Mouse (Mus musculus): ENCODE results near the gene Mob2. TPM values are rescaled to one million over a fixed set of nuclear protein-coding genes. Genes with fewer than 3 reads are reported as not detected.

Gene Mob2
- total RNA-seq, 2 experiments from 2014 or later: 59.1 to 92.6 TPM

DNA sequence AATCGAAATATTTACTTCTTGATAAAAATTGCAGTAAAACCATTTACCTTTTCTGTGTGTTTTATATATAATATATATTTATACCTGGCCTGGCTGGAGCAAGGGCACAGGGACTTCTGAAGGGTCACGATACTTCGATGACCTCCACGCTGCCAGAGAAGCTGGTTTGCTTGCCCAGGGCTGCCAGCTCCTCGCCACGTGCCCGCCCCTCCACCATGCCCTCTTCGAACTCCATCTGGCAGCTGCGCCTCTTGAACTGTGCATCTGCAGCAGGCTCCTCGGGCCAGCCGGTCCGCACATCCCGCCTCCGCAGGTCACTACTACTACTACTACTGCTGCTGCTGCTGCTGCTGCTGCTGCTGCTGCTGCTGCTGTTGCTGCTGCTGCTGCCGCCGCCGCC lies 20.9 kb upstream of the Mob2 start:
- no peak for ATAC-seq (replicated peaks; ENCODE audit: low FRiP score, poor library complexity, severe bottlenecking)

DNA sequence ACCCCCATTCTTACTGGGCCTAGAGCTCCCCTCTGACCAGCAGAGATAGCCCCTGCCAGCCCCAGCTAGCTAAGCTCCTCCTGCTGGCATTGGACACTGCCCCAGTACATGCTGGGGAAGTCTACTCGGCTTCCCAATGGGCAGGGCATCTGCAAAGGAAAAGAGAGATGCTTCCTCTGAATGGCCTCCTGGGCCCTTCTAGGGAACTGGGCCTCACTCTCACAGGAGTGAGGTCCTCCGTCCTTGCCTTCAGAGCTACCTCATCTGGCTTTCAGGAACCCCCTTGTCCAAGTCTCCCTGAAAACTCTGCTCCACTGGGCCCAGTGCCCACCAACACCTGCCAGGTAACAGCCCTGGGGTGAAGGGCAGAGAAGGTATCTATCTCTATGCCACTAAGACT lies 20.0 kb upstream of the Mob2 start:
- ATAC-seq (replicated peaks; ENCODE audit: low FRiP score, poor library complexity, severe bottlenecking): no peak

DNA sequence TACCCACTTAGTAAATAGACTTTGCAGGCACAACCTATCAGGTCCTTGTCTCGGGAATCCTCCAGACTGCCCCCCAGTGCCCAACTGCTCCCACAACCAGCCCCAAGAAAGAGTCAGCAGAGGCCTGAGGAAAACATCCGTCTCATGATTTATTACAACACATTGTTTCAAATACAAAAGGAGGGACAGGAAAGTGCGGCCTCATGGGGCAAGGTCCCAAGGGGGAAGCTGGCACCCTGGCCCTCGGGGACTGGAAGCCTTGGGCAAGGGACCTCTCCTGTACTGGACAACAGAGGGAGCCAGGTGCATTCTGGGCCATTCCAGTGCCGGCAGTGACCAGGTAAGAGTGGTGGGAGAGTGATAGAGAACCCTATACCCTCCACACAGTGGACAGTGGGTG lies 18.5 kb upstream of the Mob2 start:
- no peak for ATAC-seq (replicated peaks; ENCODE audit: low FRiP score, poor library complexity, severe bottlenecking)

DNA sequence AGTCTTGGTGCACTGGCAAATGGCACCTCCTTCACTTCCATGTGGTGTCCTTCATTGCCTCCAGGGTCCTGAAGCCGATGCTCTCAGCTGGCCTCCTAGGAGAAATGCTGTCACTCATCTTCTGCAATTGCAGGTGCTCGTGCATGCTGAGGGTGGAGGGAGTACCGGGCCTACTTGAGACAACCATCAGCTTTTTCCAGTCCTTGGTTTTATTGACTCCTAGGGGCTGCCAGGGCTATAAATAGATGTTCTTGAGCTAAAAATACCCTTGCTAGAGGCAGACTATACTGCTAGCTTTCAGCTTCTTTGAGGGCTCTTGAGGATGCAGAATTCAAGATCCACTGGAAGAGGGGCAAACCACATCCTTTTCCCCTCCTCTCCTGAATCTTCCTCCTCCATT lies 16.3 kb upstream of the Mob2 start:
- ATAC-seq (replicated peaks; ENCODE audit: low FRiP score, poor library complexity, severe bottlenecking): no peak

DNA sequence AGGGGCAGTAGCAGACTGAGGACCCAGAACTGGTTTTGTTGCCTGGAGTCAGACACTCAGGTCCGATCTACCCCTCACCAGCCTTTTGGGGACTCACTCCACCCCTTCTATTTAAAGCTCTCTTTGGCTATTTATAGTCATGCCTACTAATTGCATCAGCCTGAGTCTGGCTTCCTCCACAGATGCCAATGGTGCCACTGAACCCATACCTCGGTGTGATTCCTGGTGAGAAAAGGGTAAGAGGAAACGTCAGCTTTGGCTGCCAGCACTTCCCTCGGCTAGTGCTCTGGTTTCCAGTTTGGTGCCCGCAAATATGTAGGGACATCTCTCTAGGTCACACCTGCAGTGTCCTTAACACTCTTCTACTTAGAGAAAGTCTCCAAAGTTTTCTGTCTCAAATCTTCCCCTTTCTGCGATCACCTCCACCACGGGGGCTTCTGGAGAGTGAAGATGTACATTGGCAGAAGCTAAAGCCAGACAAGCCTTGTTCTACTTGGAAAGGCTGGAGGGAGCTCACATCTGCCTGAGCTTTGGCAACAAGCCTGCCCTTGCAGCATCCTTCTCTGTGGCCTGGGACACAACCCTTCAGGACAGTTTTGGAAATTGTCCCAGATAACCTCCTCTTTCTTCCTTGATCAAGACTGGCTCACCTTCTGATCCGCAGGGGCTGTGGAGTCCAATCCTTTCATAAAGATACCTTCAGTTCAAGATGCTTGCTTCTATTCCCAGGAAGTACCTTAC lies 13.5 kb upstream of the Mob2 start:
- no peak for ATAC-seq (replicated peaks; ENCODE audit: low FRiP score, poor library complexity, severe bottlenecking)

DNA sequence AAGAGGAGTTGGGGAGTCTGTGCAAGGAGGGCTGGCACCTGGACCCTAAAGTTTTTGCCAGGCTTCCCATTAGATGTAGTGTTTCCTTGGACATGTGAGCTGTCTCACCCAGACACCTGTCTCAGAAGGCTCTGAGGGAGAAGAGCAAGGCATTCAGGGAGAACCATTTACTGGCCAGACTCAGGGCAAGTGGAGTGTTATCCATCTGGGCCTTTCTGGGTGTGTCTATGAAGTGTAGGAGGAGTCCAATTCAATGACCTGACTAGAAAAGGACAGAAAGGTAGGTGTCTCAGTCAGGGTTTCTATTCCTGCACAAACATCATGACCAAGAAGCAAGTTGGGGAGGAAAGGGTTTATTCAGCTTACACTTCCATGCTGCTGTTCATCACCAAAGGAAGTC lies 10.9 kb upstream of the Mob2 start:
- peak; percentile 58 for ATAC-seq (replicated peaks; ENCODE audit: low FRiP score, poor library complexity, severe bottlenecking)

DNA sequence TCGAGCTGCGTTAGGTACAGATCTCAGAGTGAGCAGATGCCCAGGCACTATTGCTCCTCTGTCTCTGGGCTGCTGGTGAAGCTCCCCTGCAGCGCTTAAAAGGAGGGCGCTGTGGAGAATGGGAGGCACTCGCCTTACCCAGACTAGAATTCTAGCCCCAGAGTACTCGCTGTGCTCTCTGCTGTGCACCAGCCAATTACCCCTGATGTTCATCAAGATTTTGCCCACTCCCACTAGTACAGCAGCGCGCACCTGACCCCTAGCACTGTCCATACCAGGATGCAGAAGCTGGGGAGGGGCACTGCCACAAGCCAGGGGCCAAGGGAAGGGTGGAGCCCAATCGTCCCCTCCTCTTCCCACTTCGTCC lies 10.3 kb upstream of the Mob2 start:
- peak; percentile 73 for ATAC-seq (replicated peaks; ENCODE audit: low FRiP score, poor library complexity, severe bottlenecking)

DNA sequence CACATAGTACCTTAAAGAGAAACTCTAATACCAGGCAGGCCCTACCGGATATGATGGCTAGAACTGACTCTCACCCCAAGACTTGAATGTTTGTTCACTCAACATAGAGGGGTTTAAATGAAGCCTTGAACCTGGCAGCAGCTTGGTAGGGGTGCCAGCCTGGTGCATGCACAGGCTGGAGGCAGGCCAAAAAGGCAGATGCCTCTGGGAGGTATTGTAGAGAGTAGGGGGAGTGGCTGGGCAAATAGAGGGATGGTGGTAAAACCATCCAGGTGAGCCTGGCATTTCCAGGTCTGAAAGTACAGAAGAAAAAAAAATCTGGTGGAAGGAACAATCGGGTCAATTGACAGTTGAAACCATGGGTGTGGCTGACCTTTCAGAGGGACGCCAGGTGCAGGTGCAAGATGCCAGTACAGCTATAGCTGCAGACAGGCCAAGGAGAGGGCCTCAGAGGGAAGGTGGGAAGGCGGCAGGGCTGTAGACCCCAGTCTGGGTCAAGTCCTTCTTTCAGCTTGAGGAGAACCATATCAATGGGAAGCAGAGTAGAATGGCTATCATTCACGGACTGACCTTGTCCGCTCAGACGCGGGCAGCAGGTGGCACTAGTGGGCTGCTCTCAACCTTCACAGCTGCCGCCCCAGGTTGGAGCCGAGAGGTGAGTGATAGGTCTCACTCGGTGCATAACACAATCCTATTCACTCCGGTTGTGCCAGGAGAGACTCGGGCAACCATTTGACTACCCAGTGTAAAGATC lies 9.8 kb upstream of the Mob2 start:
- peak; percentile 94 for ATAC-seq (replicated peaks; ENCODE audit: low FRiP score, poor library complexity, severe bottlenecking)

DNA sequence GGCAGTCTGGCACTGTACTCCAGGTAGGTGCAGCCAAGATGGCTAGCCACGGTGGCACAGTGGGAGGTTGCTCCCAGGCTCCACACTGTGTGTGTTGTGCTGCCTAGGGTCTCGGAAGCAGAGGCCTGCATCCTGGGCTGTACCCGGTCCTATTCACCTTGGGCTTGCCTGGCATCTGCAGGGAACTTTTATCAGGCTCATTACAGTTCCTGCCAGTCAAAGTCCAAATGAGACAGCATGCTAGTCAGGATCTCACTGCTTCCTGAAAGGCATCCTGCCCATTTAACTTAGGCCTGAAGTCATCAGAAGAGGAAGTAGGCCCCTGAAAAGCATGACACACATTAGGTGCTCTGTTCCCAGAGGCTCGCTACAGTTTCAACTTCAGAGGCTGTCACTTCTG lies 7.6 kb upstream of the Mob2 start:
- no peak for ATAC-seq (replicated peaks; ENCODE audit: low FRiP score, poor library complexity, severe bottlenecking)

DNA sequence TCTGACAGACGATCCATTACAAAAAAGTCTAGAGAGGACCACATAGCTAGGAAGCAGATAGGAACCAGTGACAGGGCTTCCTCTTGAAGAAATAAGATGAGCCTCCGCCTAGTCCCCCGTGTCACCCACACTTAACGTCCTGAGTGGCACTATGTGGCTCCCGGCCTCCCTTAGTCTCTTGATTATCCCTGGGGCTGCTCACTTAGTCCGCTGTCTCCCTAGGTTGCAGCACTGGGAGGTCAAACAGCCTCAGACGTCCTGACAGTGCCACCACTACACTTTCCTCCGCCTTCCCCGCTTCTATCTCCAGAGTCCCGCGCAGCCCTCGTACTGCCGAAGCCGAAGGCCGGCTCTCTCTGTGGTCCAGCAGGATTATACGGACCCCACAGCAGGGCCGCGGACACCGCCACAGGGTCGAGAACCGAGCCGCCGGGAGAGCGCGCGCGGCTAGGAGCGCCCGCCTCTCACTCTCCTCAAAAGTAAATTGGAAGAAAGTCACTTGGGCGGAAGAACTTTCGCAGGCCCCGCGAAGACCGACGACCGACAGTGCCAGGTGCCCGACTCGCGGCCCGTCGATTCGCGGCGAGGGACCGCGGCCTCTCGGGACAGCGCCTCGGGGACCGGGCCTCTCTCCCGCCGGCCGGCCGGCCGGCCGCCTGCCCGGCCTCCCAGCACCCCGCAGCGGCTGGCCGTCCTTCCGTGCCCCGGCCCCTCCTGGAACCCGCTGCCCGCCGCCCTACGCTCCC lies 507 bp downstream of the Mob2 start:
- peak; percentile 44 for ATAC-seq (replicated peaks; ENCODE audit: low FRiP score, poor library complexity, severe bottlenecking)

DNA sequence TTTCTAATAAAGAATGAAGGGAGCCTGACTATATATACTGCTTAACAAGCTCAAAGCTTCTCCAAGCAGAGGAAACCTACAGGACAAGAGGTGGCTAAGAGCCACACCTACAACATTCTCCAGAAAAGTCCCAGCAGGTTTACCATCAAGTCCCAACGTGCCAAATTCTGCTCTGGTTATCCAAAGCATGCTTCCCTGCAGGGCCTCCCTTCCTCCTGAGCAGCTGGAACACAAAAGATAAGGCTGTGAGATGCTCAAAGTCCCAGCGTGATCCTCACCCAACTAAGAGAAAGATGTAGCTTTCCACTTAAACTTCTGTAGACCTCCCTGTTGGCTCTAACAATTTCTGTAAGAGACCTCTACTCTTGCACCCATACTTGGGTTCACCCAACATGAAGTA lies 1.8 kb downstream of the Mob2 start:
- ATAC-seq (replicated peaks; ENCODE audit: low FRiP score, poor library complexity, severe bottlenecking): peak; percentile 62

DNA sequence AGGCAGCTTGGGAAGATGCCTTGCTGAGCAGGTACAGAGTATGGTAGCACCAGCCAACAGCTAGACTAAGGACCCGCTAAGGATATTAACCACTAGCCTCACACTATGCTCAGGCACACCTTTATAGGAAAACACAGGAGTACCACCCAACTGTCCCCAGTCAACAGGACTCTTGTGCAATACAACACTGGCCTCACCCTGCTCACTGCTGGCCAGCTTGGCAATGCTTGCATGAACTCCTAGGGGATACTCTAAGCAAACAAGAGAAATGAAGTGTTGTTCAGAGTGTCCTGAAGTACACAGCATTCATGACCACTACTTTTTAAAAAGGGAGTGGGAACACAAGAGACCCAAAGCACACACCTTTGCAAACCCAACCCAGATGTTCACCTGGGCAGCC lies 3.7 kb downstream of the Mob2 start:
- ATAC-seq (replicated peaks; ENCODE audit: low FRiP score, poor library complexity, severe bottlenecking): no peak

DNA sequence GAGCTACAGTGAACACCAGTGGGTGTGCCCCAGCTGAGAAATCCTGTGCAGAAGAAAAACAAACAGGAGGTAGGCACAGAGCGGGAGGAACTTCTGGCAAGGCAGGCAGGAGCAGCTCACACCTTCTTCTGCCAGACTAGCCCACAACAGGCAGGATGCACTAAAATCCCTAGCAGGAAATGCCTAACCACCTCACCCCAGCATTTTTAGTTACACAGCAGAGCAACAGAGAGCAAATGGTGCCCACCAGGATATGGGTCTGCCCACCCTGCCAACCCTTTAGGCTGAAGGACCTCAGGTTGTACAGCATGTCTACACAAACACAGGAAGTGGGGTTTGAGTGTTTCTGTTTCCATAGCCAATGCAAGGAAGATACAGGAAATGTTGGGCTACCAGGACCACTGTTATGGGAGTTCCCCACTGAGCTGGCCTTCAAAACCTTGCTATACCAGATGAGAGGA lies 4.2 kb downstream of the Mob2 start:
- ATAC-seq (replicated peaks; ENCODE audit: low FRiP score, poor library complexity, severe bottlenecking): no peak

DNA sequence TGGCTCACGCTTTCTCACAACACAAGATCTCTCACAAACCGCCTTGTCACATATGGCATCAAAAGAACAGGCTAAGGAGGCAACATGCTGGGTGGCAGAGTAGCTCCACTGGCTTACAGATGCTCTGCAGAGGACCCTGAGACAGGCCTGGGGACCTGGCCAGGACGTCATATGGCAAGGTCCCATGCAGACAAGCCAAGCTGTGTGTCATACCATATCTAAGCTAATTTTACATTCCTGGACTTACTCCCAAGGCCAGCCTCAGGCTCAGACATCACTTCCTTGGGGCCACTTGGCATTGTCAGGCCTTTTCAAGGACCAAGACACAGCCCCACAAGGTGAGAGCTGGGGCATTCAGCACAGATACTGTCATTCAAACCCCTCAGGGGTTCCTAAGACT lies 5.4 kb downstream of the Mob2 start:
- ATAC-seq (replicated peaks; ENCODE audit: low FRiP score, poor library complexity, severe bottlenecking): no peak

DNA sequence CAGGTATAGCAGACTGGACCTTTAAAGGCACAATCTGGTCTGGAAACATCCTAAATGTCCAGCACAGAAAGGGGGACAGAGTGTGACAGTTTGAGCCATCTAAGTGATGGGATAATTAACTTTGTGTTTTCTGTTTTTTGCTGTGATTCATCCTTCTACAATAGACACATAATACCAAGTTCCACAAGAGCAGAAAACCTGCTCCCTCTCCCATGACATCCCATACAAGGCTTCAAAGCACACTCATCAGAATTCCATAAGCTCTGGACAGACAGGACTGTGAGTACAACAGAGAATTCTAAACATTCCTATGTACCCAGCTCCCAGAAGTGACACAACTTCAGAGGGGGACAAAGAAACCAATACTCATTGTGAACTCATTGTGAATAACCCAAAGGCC lies 10.3 kb downstream of the Mob2 start:
- ATAC-seq (replicated peaks; ENCODE audit: low FRiP score, poor library complexity, severe bottlenecking): no peak

DNA sequence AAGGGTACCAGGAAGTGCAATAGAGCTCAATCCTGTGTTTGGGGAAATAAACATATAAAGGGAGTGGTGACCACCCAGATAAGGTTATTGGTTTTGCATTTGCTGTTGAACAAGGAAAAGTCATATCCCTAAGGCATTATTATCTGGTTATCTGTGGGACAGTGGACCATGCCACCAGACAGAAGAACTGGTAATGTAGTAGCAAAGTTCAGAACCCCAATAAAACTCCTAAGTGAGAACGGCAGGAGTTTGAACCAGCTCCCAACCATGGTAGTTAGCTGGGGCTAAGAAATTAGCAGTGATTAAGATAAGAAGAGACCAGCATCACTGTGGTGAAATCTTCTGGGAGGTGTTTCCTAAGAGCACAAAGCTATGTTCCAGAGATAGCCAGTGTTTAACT lies 14.9 kb downstream of the Mob2 start:
- ATAC-seq (replicated peaks; ENCODE audit: low FRiP score, poor library complexity, severe bottlenecking): no peak

DNA sequence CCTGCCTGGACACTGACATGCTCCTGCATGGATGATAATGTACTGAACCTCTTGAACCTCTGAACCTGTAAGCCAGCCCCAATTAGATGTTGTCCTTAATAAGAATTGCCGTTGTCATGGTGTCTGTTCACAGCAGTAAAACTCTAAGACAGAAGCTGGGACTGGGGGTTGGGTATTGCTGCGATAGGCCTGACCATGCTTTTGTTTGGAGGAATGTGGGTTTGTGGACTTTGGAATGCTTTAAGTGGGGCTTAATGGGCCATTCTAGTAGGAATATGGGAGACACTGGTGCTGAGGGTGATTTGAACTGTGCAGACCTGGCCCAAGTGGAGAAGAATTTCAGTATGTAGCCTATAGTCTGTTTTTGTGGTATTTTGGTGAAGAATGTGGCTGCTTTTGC lies 15.5 kb downstream of the Mob2 start:
- no peak for ATAC-seq (replicated peaks; ENCODE audit: low FRiP score, poor library complexity, severe bottlenecking)

DNA sequence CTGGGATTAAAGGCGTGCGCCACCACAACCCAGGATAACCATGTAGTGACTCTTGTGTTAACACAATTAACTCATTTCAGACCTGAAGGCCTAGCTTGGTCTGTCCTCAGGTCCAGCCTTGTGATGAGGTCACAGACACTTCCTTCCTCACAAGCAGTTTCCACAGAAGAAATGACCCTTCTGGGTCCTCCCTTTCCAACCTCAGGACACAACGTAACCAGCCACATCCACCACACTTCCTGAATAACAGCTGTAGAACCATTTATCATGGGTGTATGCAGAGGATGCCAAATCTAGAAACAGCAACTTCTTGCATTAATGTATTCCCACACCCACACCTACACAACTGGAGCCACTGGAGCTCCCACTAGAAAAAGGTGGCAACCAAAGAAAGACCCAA lies 20.1 kb downstream of the Mob2 start:
- ATAC-seq (replicated peaks; ENCODE audit: low FRiP score, poor library complexity, severe bottlenecking): no peak

DNA sequence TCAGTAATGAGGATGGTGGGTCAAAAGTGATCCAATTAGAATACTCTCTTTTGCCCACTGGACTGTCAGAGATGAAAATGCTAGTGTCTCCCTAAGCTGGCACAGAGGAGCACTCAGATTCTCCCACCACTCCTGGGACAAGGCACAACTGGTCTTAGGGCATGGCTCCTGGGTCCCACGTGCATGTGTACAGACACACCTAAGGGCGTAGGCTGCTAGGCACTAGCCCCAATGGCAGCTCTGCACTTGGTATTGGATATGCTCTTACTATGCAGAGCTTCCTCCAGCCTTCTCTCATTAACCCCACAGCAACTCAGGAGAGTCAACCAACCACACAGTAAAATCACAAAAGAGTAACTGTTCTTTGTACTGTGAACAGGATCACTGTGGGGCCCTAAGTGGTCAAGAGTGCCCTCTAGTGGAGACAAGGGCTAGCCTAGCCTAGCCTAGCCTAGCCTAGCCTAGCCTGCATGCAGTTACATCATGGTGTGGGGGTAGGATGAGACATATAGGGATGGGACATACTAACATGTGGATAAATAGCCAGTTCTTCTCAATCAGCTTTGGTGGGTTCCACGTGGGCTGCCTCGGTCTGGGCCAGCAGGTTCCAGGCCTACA lies 23.2 kb downstream of the Mob2 start:
- peak; percentile 84 for ATAC-seq (replicated peaks; ENCODE audit: low FRiP score, poor library complexity, severe bottlenecking)

DNA sequence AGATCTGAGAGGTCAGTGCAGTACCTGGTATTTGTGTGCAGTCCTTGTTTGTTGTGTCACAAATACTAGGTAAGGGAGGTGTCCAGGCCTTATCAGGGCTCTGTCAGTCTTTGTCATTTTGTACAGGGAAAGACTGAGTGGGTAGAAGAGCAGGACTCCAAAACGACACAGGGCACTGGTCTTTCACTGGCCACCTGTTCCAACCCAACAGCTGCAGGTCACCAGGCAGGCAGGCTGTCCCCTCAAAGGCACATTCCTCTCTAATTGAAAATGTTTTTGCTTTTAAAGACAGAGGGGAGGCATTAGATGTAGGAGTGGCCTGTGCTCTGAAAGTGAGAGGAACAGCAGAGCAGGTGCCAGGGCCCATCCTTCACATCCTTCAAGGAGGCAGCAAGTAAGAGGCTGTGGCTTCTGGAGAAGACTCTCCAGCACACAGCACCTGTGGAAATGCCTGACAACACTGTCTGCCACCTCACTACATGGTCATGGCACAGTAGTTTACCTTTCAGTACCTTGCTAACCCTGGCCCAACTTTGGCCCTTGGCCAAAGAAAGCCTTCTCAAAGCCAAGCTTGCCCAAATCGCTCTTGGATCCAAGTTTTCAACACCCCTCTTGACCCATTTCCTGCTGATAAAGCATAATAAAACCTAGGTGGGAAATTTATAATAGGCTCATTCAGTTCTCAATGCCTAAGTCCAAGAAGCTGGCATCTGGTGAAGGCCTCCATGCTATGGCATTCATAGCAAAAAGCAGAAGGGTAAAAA lies 25.6 kb downstream of the Mob2 start:
- ATAC-seq (replicated peaks; ENCODE audit: low FRiP score, poor library complexity, severe bottlenecking): no peak

Data from erythroid progenitor cell, adult 5-6 weeks (primary cell).